Mouse (Mus musculus) right cerebral cortex, postnatal 36 days (tissue): ENCODE data around the gene R3hdm2.

Experiments
- DNase-seq, 2 experiments: peaks; one replicate each; pipeline ENCODE4 v3.0.0; 2022; ENCODE audit warnings: low spot score in 2 of 2, mixed read lengths in 1 of 2

The R3hdm2 gene

GRCm38 (mm10) chr10:127491128-127491512 lies 111.0 kb downstream of the R3hdm2 start:
- DNase-seq, result no peak

- DNase-seq, result no peak
Measured at GRCm38 (mm10) chr10:127492118-127492517, 112.0 kb downstream of the R3hdm2 start.

DNA sequence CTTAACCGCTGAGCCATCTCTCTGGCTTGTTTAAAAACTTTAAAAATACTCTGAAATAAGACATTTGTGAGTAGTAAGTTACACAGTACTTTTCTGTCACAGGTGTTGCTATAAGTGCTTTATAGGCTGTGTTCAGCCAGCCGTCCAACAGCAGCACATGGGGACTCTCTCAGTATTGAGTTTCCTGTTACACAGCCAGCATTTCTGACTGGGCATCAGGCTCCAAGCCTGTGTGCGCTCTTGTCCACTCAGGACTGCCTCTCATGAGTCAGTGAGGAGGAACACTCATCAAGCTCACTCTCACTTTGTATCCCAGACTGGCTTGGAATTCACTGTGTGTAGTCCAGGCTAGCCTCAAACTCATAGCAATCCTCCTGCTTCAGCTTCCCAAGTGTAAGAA lies 116.0 kb downstream of the R3hdm2 start:
- no peak for DNase-seq

GRCm38 (mm10) chr10:127499516-127499915 lies 119.4 kb downstream of the R3hdm2 start:
- DNase-seq, result no peak

DNA sequence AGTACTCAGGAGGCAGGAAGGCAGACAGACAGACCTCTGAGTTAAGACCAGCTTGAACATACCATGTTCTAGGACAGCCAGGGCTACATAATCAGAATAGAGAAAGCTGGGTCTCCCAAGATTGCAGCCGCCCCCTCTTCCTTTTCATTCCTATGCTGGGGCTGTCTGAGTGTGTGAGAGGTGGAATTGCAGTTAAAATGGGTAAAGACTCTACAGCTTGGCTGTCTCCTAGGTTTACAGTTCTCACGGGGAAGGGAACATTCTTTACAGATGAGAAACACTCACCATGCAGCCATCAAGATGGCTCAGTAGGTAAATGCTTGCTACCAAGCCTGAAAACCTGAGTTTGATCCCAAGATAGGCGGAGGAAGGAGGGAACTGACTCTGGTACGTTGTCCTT lies 119.9 kb downstream of the R3hdm2 start:
- no peak for DNase-seq

- no peak for DNase-seq
Measured at GRCm38 (mm10) chr10:127500894-127501893, 121.1 kb downstream of the R3hdm2 start, which contains the start of gene Stac3. TSS of gene Stac3 (plus strand) at chr10:127501686.

GRCm38 (mm10) chr10:127508239-127508638 lies 128.1 kb downstream of the R3hdm2 start:
- peak in 1 of 2 experiments; percentile 60 for DNase-seq

- DNase-seq, result peak; percentile 69 to 76
Measured at GRCm38 (mm10) chr10:127509051-127509836, 129.1 kb downstream of the R3hdm2 start.

GRCm38 (mm10) chr10:127509837-127510701 lies 129.9 kb downstream of the R3hdm2 start:
- DNase-seq, result no peak

- DNase-seq, result no peak
Measured at GRCm38 (mm10) chr10:127510895-127511617, 130.9 kb downstream of the R3hdm2 start.

- DNase-seq, result peak; percentile 93 to 96
Measured at GRCm38 (mm10) chr10:127511634-127512306, 131.6 kb downstream of the R3hdm2 start.

GRCm38 (mm10) chr10:127512307-127512666 lies 132.2 kb downstream of the R3hdm2 start:
- DNase-seq, result no peak

DNA sequence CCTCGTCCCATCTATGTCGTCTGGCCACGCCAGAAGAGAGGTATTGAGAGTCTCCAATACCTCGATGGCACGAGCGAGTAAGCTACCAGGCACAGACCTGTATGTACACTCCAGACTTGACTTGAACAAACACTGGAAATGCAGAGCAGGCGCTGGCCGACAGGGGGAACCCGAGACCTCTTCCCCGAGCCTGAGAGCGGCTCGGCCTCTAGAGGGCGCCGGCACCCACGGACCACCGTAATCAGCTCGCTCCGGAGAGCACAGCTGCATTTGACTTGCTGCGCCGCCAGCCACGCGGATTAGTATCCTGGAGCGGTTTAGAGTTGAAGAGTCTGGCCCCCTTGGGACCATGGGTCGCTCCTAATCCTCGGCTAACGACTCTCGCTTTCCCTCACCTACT lies 132.7 kb downstream of the R3hdm2 start:
- DNase-seq, result peak; percentile 91 to 92

GRCm38 (mm10) chr10:127513501-127514091 lies 133.5 kb downstream of the R3hdm2 start:
- no peak for DNase-seq

DNA sequence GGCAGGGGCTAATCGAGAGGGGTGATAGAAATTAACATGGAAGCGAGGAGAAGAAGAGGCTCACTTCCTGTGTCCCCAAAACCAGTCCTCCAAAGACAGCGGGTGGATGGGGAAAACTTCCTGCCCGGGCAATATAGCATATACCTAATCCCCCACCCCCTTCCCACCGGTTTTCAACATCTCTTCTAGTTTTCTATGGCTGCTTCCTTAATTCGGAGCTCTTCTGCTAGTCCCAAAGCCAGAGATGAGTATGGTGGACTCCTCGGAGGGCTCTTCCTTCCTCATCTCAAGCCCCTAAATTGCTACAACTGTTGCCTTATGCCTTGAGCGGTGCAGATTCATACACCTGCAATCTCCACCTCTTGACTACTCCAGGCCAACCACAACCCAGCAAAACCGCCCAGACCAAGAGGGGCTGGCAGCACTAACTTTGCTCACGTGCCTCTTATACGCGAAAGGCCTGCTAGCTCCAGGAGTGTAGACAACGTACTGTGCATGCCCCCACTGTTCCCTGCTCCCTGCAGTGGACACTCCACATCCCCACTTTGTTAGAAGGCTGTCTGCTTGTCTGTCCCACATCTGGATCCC lies 134.1 kb downstream of the R3hdm2 start:
- no peak for DNase-seq

DNA sequence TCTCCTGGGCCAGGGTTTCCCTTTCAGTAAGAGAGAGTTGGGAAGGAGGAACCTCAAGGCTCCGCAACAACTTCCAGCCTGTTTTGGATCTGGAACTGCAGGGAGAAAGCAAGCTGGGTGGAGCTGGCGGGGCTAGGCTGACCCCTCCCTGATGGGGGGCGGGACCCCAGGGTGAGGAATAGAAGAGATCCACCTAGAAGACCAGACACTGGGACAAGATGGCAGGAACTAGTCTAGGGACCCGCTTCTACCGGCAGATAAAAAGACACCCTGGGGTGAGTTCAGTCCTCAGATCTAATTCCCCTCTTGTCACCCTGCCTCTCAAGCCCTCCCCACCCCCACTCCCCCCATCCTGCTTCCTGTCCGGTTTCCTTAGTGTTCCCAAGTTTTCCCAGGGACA lies 134.6 kb downstream of the R3hdm2 start, which contains the start of gene Ndufa4l2:
TSS of gene Ndufa4l2 (plus strand) at position 204 of the 400 bp plus-strand sequence.
- no peak for DNase-seq

DNA sequence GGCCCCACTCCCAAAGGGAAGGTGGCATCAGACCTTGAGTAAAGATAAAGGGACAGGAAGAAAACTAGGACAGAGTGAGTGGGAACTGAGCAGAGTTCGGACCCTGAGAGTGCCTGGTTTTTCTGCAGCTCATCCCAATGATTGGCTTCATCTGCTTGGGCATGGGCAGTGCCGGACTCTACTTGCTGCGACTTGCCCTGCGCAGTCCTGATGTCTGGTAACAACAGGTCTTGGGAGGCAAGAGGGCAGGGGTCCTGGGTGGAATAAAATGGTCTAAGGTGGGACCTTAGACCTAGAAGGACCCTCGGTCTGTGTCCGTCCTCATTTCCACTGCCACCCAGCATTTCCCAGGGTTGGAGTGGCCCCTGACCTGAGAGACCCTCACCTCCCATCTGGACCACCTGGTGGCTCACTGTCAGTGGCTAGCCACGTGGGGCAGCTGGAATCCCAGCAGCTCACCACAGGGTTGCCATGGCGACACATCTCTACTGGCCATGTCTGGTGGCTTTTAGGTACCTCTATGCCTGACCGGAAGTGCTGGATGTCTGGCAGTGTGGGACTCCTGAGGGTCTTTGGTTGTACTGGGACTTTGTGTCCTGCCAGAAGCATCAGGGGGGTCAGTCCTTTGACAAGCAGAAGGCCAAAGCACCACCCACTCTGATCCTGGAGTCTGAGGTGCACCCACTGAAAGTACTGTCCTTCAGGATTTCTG lies 135.3 kb downstream of the R3hdm2 start:
- DNase-seq, result no peak

- DNase-seq, result no peak
Measured at GRCm38 (mm10) chr10:127515983-127516459, 135.9 kb downstream of the R3hdm2 start.
